Mouse (Mus musculus): ENCODE measurements around the gene Tpbgl. TPM values are rescaled to one million over a fixed set of nuclear protein-coding genes. Genes with fewer than 3 reads are reported as not detected.

Gene Tpbgl
- total and polyA plus RNA-seq, 3 experiments = 0.07 to 0.25 TPM; not detected in 1

- H3K79me2 ChIP-seq (replicated peaks; ENCODE audit: control insufficient read depth, extremely low read depth, insufficient read depth, poor library complexity, severe bottlenecking) = no peaks in the 10 kb centered on the region
- H3K9me3 ChIP-seq (replicated peaks; ENCODE audit: low read length) = no peaks in the 10 kb centered on the region
- no peak overlapping the region for H3K4me2 ChIP-seq (ENCODE audit: insufficient read depth, low read depth, poor library complexity, severe bottlenecking)
- no peak for DNase-seq (ENCODE audit: extremely low read depth)
- dilution Hi-C loops (cut with MboI; ENCODE audit: extremely low pct_ligation_motif_present, extremely low pct_unique_long_range_greater_than_20kb, low sequenced_read_pairs) = no loop called here
- H3K4me1 ChIP-seq (ENCODE audit: control insufficient read depth in 1 of 2, insufficient read depth in 2 of 2) = peaks cover 0 to 19% of the 10 kb centered on the region in 2 experiments; a peak in 2 of 4 replicates
- no peak overlapping the region for H3K4me3 ChIP-seq (replicated peaks in 1 of 3; ENCODE audit: low read depth in 2 of 3, low read length in 2 of 3, poor library complexity in 1 of 3)
- H3K9ac ChIP-seq (ENCODE audit: insufficient read depth, low read depth) = no peak overlapping the region
- H3K27ac ChIP-seq (ENCODE audit: insufficient read depth, low read depth) = no peak overlapping the region
- H3K36me3 ChIP-seq (replicated peaks in 1 of 2; ENCODE audit: control insufficient read depth in 1 of 2, insufficient read depth in 1 of 2, low read length in 1 of 2) = no peaks in the 10 kb centered on the region
- TF ChIP-seq KAT2A (IDR thresholded peaks at IDR 0.05; ENCODE audit: insufficient replicate concordance, low read length) (no peak), ETS1 (conservative IDR thresholded peaks at IDR 0.05; ENCODE audit: low read depth, low read length) (no peak), USF2 (conservative IDR thresholded peaks at IDR 0.05; ENCODE audit: low read depth, low read length) (no peak)
- H3K27me3 ChIP-seq (replicated peaks) = no peaks in the 10 kb centered on the region
- in situ Hi-C loops (cut with MboI; ENCODE audit: low pct_ligation_motif_present, low pct_unique_long_range_greater_than_20kb, low sequenced_read_pairs) = no loop called here
These were observed 19.3 kb downstream of the Tpbgl start for GRCm38 (mm10) chr7:99607632-99608031.

DNA sequence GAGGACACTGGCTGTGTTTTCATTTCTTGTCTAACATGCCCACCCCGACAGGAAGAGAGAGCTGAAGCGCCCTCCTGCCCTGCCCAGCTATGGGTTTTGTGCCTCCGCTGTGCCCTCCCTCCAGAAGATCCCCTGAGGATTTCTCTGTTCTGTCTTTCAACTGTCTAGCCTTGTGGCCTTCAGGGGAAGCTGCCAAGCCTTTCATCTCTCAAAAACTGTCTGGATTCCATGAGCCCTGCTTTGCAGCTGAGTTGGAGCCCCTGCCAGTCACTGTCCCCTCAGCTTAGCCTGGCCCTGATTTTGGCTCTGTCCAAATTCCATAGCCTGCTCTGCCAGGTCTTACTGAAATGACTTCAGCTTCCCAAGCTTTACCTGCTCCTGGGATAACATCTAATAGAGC is 20.1 kb downstream of the Tpbgl start:
- Histone ChIP-seq H3K4me2 (ENCODE audit: insufficient read depth, low read depth, poor library complexity, severe bottlenecking) (no peak overlapping the region), H3K9ac (ENCODE audit: insufficient read depth, low read depth) (no peak overlapping the region), H3K27ac (ENCODE audit: insufficient read depth, low read depth) (no peak overlapping the region), H3K4me1 (ENCODE audit: control insufficient read depth in 1 of 2, insufficient read depth in 2 of 2) (peaks cover 0 to 19% of the 10 kb centered on the region in 2 experiments; a peak in 2 of 4 replicates), H3K9me3 (replicated peaks; ENCODE audit: low read length) (no peaks in the 10 kb centered on the region), H3K27me3 (replicated peaks) (no peaks in the 10 kb centered on the region), H3K79me2 (replicated peaks; ENCODE audit: control insufficient read depth, extremely low read depth, insufficient read depth, poor library complexity, severe bottlenecking) (no peaks in the 10 kb centered on the region), H3K36me3 (replicated peaks in 1 of 2; ENCODE audit: control insufficient read depth in 1 of 2, insufficient read depth in 1 of 2, low read length in 1 of 2) (no peaks in the 10 kb centered on the region), H3K4me3 (replicated peaks in 1 of 3; ENCODE audit: low read depth in 2 of 3, low read length in 2 of 3, poor library complexity in 1 of 3) (no peak overlapping the region)
- dilution Hi-C loops (cut with MboI; ENCODE audit: extremely low pct_ligation_motif_present, extremely low pct_unique_long_range_greater_than_20kb, low sequenced_read_pairs) = no loop called here
- TF ChIP-seq PAX5 (IDR thresholded peaks at IDR 0.05; ENCODE audit: low read length) (no peak), CHD2 (IDR thresholded peaks at IDR 0.05; ENCODE audit: low read length) (no peak), ZNF384 (IDR thresholded peaks at IDR 0.05; ENCODE audit: low read depth, low read length) (no peak), TBP (conservative IDR thresholded peaks at IDR 0.05; ENCODE audit: low read depth, low read length) (no peak), NRF1 (IDR thresholded peaks at IDR 0.05; ENCODE audit: low read depth, low read length) (no peak), EP300 (IDR thresholded peaks at IDR 0.05; ENCODE audit: low read length) (no peak), USF1 (IDR thresholded peaks at IDR 0.05; ENCODE audit: low read depth, low read length) (no peak), USF2 (conservative IDR thresholded peaks at IDR 0.05; ENCODE audit: low read depth, low read length) (no peak), UBTF (IDR thresholded peaks at IDR 0.05; ENCODE audit: low read depth, low read length) (no peak), HCFC1 (IDR thresholded peaks at IDR 0.05; ENCODE audit: low read depth, low read length) (no peak)
- no peak for DNase-seq (ENCODE audit: extremely low read depth)
- in situ Hi-C loops (cut with MboI; ENCODE audit: low pct_ligation_motif_present, low pct_unique_long_range_greater_than_20kb, low sequenced_read_pairs) = no loop called here

DNA sequence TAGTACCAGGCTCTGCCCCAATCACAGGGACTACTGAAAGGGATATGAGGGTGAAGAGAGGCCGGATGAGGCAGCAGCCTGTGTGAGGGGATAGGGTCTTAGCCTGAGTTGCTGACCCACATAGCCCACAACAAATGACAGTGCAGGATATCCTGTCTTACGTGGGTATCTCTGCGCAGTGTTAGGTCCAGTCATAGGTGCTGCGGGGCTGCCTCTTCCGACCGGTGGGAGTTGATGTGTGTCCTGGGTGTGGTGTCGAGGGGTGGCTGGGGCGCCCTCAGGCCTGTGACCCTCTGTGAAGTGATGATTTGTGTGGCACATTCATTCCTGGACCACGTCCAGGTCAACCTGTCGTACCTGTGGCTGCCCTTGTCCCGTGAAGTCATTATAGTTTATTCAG is 20.6 kb downstream of the Tpbgl start:
- Histone ChIP-seq H3K9me3 (replicated peaks; ENCODE audit: low read length) (no peaks in the 10 kb centered on the region), H3K4me2 (ENCODE audit: insufficient read depth, low read depth, poor library complexity, severe bottlenecking) (no peak overlapping the region), H3K79me2 (replicated peaks; ENCODE audit: control insufficient read depth, extremely low read depth, insufficient read depth, poor library complexity, severe bottlenecking) (no peaks in the 10 kb centered on the region), H3K27ac (ENCODE audit: insufficient read depth, low read depth) (no peak overlapping the region), H3K36me3 (replicated peaks in 1 of 2; ENCODE audit: control insufficient read depth in 1 of 2, insufficient read depth in 1 of 2, low read length in 1 of 2) (peaks cover 0 to under 1% of the 10 kb centered on the region in 2 experiments), H3K9ac (ENCODE audit: insufficient read depth, low read depth) (no peak overlapping the region), H3K4me1 (ENCODE audit: control insufficient read depth in 1 of 2, insufficient read depth in 2 of 2) (peaks cover 0 to 19% of the 10 kb centered on the region in 2 experiments; a peak in 2 of 4 replicates), H3K4me3 (replicated peaks in 1 of 3; ENCODE audit: low read depth in 2 of 3, low read length in 2 of 3, poor library complexity in 1 of 3) (no peak overlapping the region), H3K27me3 (replicated peaks) (no peaks in the 10 kb centered on the region)
- in situ Hi-C loops (cut with MboI; ENCODE audit: low pct_ligation_motif_present, low pct_unique_long_range_greater_than_20kb, low sequenced_read_pairs) = no loop called here
- dilution Hi-C loops (cut with MboI; ENCODE audit: extremely low pct_ligation_motif_present, extremely low pct_unique_long_range_greater_than_20kb, low sequenced_read_pairs) = no loop called here
- no peak for TF ChIP-seq ZNF384 (IDR thresholded peaks at IDR 0.05; ENCODE audit: low read depth, low read length)
- no peak for TF ChIP-seq TCF12 (IDR thresholded peaks at IDR 0.05; ENCODE audit: low read depth, low read length)
- TF ChIP-seq NELFE (IDR thresholded peaks at IDR 0.05; ENCODE audit: low read depth, low read length) = no peak
- TF ChIP-seq CTCF (conservative IDR thresholded peaks at IDR 0.05 in 1 of 2, IDR thresholded peaks at IDR 0.05 in 1 of 2; ENCODE audit: low read depth in 2 of 2, low read length in 2 of 2) = no peak
- no peak for TF ChIP-seq POLR2A (IDR thresholded peaks at IDR 0.05; ENCODE audit: low read depth, low read length)
- no peak for TF ChIP-seq ZMIZ1 (IDR thresholded peaks at IDR 0.05; ENCODE audit: low read depth, low read length)
- no peak for DNase-seq (ENCODE audit: extremely low read depth)
